Mouse (Mus musculus) lung, embryonic 14.5 days (tissue): Measurements from ENCODE around the gene Mbnl1. TPM values are rescaled to one million over a fixed set of nuclear protein-coding genes. Genes with fewer than 3 reads are reported as not detected.

ENCODE experiments used
- ATAC-seq: fragments of 200-750 bp; cut with Nextera tagmentation; 2 replicates; pipeline ENCODE4 v1.8.0; 2017; ENCODE audit warnings: mild to moderate bottlenecking, moderate TSS enrichment, moderate library complexity; ENCODE audit not compliant: insufficient read depth
- DNase-seq: peaks from one replicate; pipeline ENCODE4 v3.0.0-alpha.2; 2015
- H3K27ac ChIP-seq: fragments of 300-500 bp; sonication (generic); 2 replicates; pipeline ENCODE4 v1.5.1; 2014; ENCODE audit warnings: low read depth, mild to moderate bottlenecking, moderate library complexity
- H3K27me3 ChIP-seq: fragments of 300-500 bp; sonication (generic); 2 replicates; pipeline ENCODE4 v1.6.1; 2014; ENCODE audit warnings: low read length, control low read depth; ENCODE audit not compliant: insufficient read depth
- H3K36me3 ChIP-seq: fragments of 300-500 bp; sonication (generic); 2 replicates; pipeline ENCODE4 v1.6.1; 2014; ENCODE audit warnings: control low read depth; ENCODE audit not compliant: insufficient read depth
- H3K4me1 ChIP-seq: fragments of 300-500 bp; sonication (generic); 2 replicates; pipeline ENCODE4 v1.6.1; 2014; ENCODE audit warnings: antibody characterized with exemption, control low read depth; ENCODE audit not compliant: insufficient read depth
- H3K4me2 ChIP-seq: fragments of 300-500 bp; sonication (generic); 2 replicates; pipeline ENCODE4 v1.6.1; 2014; ENCODE audit warnings: mild to moderate bottlenecking
- H3K4me3 ChIP-seq: fragments of 300-500 bp; sonication (generic); 2 replicates; pipeline ENCODE4 v1.5.1; 2014; ENCODE audit warnings: low read depth, low read length
- H3K9ac ChIP-seq: fragments of 300-500 bp; sonication (generic); 2 replicates; pipeline ENCODE4 v1.6.1; 2014
- H3K9me3 ChIP-seq: fragments of 300-500 bp; sonication (generic); 2 replicates; pipeline ENCODE4 v1.6.1; 2016; ENCODE audit warnings: low read depth, low read length, control low read depth
- CTCF ChIP-seq: IDR thresholded peaks from 2 replicates; pipeline ENCODE4 v1.5.1; 2016; ENCODE audit warnings: antibody characterized with exemption, low read depth
- WGBS: fragments of 180-500 bp; shearing (Covaris S2); extraction: QIAGEN DNeasy Blood & Tissue Kit; methylation state at CpG from one replicate; pipeline ENCODE4 v1.1.7; 2014; 5-methylcytosine and 5-hydroxymethylcytosine counted together
- polyA plus RNA-seq: library from polyadenylated mRNA; unstranded; fragments of >200 nt; fragmentation: Nextera tagmentation; extraction: Ambion mirVana; gene quantifications from 2 replicates; pipeline ENCODE4 v1.2.1, GENCODE M21; 2014

Mbnl1 gene
- polyA plus RNA-seq, 1 experiment from 2014 or later, result 201 TPM

DNA sequence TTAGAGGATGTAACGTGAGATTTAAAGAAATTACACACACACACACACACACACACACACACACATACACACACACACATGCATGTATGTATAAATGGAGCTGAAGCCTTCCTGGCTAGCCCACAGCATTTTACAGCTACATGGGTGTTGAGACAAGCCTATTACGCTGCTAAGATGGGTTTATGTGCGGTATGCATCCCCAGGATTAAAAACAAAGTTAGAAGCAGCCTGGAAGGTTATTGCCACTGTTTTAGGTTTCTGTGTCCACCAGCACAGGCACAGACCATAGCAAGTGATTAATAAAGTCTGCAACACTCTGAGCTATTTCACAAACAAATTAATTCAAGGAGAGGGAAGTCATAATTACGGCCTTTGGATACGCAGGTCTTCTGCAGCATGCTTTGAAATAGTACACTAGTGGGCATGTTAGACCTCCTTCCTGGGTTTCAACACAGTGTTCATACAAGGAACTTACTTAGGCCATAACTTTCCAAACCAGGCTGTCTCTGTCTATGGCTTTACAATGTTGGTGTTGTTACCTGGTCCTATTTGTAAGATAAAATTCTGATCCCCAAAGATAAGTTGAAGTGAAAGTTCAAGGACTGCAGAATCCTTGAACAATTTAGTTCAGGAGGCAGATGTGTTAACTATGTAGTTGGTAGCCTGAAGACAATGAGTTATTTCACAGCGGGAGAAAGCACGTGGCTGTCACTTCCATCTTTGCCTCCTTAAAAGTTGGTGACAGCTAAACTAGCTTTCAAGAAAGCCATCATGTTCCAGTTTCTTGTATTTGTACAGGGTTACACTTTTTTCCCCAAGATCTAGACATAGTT is 29.7 kb downstream of the Mbnl1 start:
- H3K9me3 ChIP-seq, result no peaks in the 10 kb centered on the region
- peaks cover 27% of the 10 kb centered on the region; the same call in 1 of the 2 replicates for H3K4me1 ChIP-seq
- WGBS, result 5% methylated on average over 7 of the region's 7 CpGs

GRCm38 (mm10) chr3:60503196-60503595 is 30.6 kb downstream of the Mbnl1 start:
- Histone ChIP-seq H3K4me2 (peak overlapping the region; percentile 65), H3K27me3 (no peaks in the 10 kb centered on the region), H3K9me3 (no peaks in the 10 kb centered on the region), H3K27ac (peak overlapping the region; percentile 99), H3K4me3 (peak overlapping the region; percentile 95), H3K4me1 (peaks cover 27% of the 10 kb centered on the region), H3K36me3 (no peaks in the 10 kb centered on the region), H3K9ac (peak overlapping the region; percentile 97)
- ATAC-seq, result no peak
- peak; percentile 50 for DNase-seq
- 0 out of 2 replicates have a peak, but pooled peaks have one; percentile 4 for TF ChIP-seq CTCF
- 22% methylated on average over 7 of the region's 7 CpGs for WGBS

More for the DNA sequence above, 29.7 kb downstream of the Mbnl1 start:
- Histone ChIP-seq H3K9ac (peak overlapping the region; percentile 97), H3K36me3 (no peaks in the 10 kb centered on the region), H3K4me2 (peak overlapping the region; percentile 65), H3K27me3 (no peaks in the 10 kb centered on the region), H3K27ac (peak overlapping the region; percentile 99), H3K4me3 (peak overlapping the region; percentile 95)
- DNase-seq (peak; percentile 48), ATAC-seq (0 out of 2 replicates have a peak, but pooled peaks have one; percentile 9)
- TF ChIP-seq CTCF, result no peak

DNA sequence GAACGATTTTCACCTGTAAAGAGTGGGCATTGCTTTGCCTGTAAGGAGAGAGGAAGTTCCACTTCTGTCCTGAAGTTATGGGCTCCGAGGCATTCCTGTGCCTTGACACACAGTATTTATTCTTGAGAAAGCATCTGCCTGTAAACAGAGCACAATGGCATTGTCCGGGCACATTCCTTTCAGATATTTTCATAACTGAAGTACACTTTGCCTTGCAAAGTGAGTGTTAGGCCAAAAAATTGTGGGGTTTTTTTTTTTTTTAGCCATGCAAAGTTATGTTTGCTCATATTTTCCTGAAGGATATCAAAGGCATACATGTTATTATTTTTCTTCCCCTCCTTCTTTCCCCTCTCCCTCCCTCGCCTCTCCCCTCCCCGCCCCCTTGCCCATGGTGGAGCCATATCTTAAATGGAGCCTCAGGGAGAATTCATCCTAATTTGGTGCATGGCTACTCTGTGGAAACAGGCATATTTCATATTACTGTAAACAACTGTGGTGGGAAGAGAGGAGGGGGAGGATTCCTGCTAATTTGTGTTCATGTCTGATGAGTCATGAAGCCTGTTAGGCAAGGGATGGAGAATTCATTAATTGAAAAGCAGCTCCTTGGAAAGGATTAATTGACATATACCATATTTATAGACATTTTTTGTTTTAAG is 32.3 kb downstream of the Mbnl1 start:
- no peak for TF ChIP-seq CTCF
- Histone ChIP-seq H3K4me2 (peak overlapping the region; percentile 65), H3K4me1 (peaks cover 19% of the 10 kb centered on the region), H3K36me3 (no peaks in the 10 kb centered on the region), H3K9me3 (no peaks in the 10 kb centered on the region), H3K9ac (peak overlapping the region; percentile 30), H3K27ac (peak overlapping the region; percentile 46), H3K27me3 (no peaks in the 10 kb centered on the region), H3K4me3 (peak overlapping the region; percentile 95)
- DNase-seq (peak; percentile 57), ATAC-seq (no peak)
- 26% methylated on average over 5 of the region's 5 CpGs for WGBS

- no peak for DNase-seq
- Histone ChIP-seq H3K4me2 (no peak overlapping the region), H3K36me3 (no peaks in the 10 kb centered on the region), H3K9me3 (no peaks in the 10 kb centered on the region), H3K4me1 (peaks cover 19% of the 10 kb centered on the region), H3K27me3 (no peaks in the 10 kb centered on the region), H3K4me3 (no peak overlapping the region), H3K9ac (no peak overlapping the region), H3K27ac (no peak overlapping the region)
- TF ChIP-seq CTCF, result no peak
- 81% methylated on average over 5 of the region's 5 CpGs for WGBS
- no peak for ATAC-seq
These were observed 34.2 kb downstream of the Mbnl1 start for GRCm38 (mm10) chr3:60506821-60507220.

DNA sequence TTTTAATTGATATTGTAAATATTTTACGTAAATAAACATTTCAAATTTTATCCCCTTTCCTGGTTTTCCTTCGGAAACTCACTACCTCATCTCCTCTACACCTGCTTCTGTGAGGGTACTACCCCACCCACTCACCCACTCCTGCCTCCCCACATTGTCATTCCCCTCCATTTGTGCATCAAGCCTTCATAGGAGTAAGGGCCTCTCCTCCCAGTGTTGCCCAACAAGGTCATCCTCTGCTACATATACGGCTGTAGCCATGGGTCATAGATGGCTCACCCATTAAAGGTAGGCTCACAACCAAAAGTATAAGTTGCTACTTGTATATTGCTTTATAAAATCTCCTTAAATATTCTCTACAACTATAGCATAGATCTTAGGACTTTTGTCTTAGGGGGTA is 34.9 kb downstream of the Mbnl1 start:
- TF ChIP-seq CTCF, result no peak
- no peaks in the 10 kb centered on the region for H3K27me3 ChIP-seq
- DNase-seq (no peak), ATAC-seq (no peak)
- H3K4me1 ChIP-seq, result peaks cover 19% of the 10 kb centered on the region
- H3K9ac ChIP-seq, result no peak overlapping the region
- H3K36me3 ChIP-seq, result no peaks in the 10 kb centered on the region
- no peak overlapping the region for H3K4me3 ChIP-seq
- no peak overlapping the region for H3K27ac ChIP-seq
- 77% methylated on average over 3 of the region's 3 CpGs for WGBS
- no peak overlapping the region for H3K4me2 ChIP-seq
- H3K9me3 ChIP-seq, result no peaks in the 10 kb centered on the region

GRCm38 (mm10) chr3:60507979-60508378 is 35.3 kb downstream of the Mbnl1 start:
- Histone ChIP-seq H3K4me3 (no peak overlapping the region), H3K4me1 (peaks cover 21% of the 10 kb centered on the region), H3K9me3 (no peaks in the 10 kb centered on the region), H3K9ac (no peak overlapping the region), H3K27ac (no peak overlapping the region), H3K4me2 (no peak overlapping the region), H3K36me3 (no peaks in the 10 kb centered on the region), H3K27me3 (no peaks in the 10 kb centered on the region)
- no peak for TF ChIP-seq CTCF
- DNase-seq (no peak), ATAC-seq (no peak)
- 92% methylated on average over 2 of the region's 2 CpGs for WGBS

DNA sequence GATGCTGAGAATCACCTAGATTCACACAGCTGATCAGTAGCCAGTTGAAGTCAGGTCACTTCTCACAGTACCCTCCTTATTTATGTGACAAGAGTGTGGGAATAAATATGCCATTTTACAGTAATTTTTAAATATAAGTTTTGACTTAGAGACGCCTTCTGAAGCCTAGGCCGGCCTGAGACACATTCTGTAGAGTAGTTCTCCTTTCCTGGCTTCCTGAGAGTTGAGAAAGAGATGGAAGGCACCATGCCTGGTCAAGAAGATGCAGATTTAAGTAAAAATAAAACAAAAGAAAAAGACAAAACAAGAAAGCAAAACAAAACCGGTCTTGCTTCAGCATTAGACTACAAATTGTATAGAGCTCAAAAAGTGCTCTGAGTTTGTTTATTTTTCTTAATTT is 38.6 kb downstream of the Mbnl1 start:
- no peaks in the 10 kb centered on the region for H3K27me3 ChIP-seq
- 80% methylated on average over 3 of the region's 3 CpGs for WGBS
- no peak for DNase-seq
- no peak overlapping the region for H3K4me2 ChIP-seq
- no peaks in the 10 kb centered on the region for H3K9me3 ChIP-seq
- no peak overlapping the region for H3K4me3 ChIP-seq
- no peak overlapping the region for H3K9ac ChIP-seq
- ATAC-seq, result no peak
- no peak for TF ChIP-seq CTCF
- no peaks in the 10 kb centered on the region for H3K36me3 ChIP-seq
- H3K27ac ChIP-seq, result 0 out of 2 replicates have a peak overlapping the region, but pooled peaks have one; percentile 16
- peaks cover 11% of the 10 kb centered on the region for H3K4me1 ChIP-seq
